Mouse (Mus musculus): ENCODE data around the gene Spaca4. TPM values are rescaled to one million over a fixed set of nuclear protein-coding genes. Genes with fewer than 3 reads are reported as not detected.

The Spaca4 gene
- not detected in 2 replicates for polyA plus RNA-seq (2015; fragmentation: Nextera tagmentation; extraction: Ambion mirVana)

- Histone ChIP-seq H3K36me3 (ENCODE audit: insufficient read depth, low read length) (peaks cover 64% of the 10 kb centered on the region), H3K4me2 (replicated peaks; ENCODE audit: low read depth, low read length) (no peak within 1 kb of the TSS), H3K9me3 (ENCODE audit: low read length) (no peaks in the 10 kb centered on the region), H3K27me3 (ENCODE audit: insufficient read depth, low read length) (no peaks in the 10 kb centered on the region), H3K4me1 (ENCODE audit: insufficient read depth, low read length) (peaks cover 6% of the 10 kb centered on the region), H3K27ac (ENCODE audit: low read length) (no peak within 1 kb of the TSS), H3K9ac (replicated peaks; ENCODE audit: low read length) (no peak within 1 kb of the TSS), H3K4me3 (ENCODE audit: low read length) (no peak within 1 kb of the TSS)
- 90% methylated on average over 11 of the region's 11 CpGs for WGBS
- no peak for ATAC-seq (ENCODE audit: low FRiP score, low TSS enrichment)
Observed at GRCm38 (mm10) chr7:45725713-45726112, at the start of gene Spaca4. Gene Spaca4 (minus strand): TSS chr7:45725813.

- ATAC-seq (ENCODE audit: low FRiP score, low TSS enrichment), result no peak
Observed at GRCm38 (mm10) chr7:45775237-45775636, 49.6 kb upstream of the Spaca4 start.

GRCm38 (mm10) chr7:45771101-45771500 is 45.5 kb upstream of the Spaca4 start:
- Histone ChIP-seq H3K4me2 (replicated peaks; ENCODE audit: low read depth, low read length) (no peak overlapping the region), H3K9me3 (ENCODE audit: low read length) (no peaks in the 10 kb centered on the region), H3K9ac (replicated peaks; ENCODE audit: low read length) (no peak overlapping the region), H3K27ac (ENCODE audit: low read length) (no peak overlapping the region), H3K4me1 (ENCODE audit: insufficient read depth, low read length) (no peaks in the 10 kb centered on the region), H3K4me3 (ENCODE audit: low read length) (no peak overlapping the region), H3K36me3 (ENCODE audit: insufficient read depth, low read length) (no peaks in the 10 kb centered on the region), H3K27me3 (ENCODE audit: insufficient read depth, low read length) (no peaks in the 10 kb centered on the region)
- 71% methylated on average over 4 of the region's 4 CpGs for WGBS
- ATAC-seq (ENCODE audit: low FRiP score, low TSS enrichment), result no peak

More at GRCm38 (mm10) chr7:45775237-45775636, 49.6 kb upstream of the Spaca4 start:
- Histone ChIP-seq H3K9ac (replicated peaks; ENCODE audit: low read length) (no peak overlapping the region), H3K4me2 (replicated peaks; ENCODE audit: low read depth, low read length) (no peak overlapping the region), H3K4me3 (ENCODE audit: low read length) (no peak overlapping the region), H3K27me3 (ENCODE audit: insufficient read depth, low read length) (no peaks in the 10 kb centered on the region), H3K36me3 (ENCODE audit: insufficient read depth, low read length) (no peaks in the 10 kb centered on the region), H3K4me1 (ENCODE audit: insufficient read depth, low read length) (peaks cover 7% of the 10 kb centered on the region), H3K27ac (ENCODE audit: low read length) (no peak overlapping the region), H3K9me3 (ENCODE audit: low read length) (no peaks in the 10 kb centered on the region)
- WGBS, result 56% methylated on average over 7 of the region's 7 CpGs

GRCm38 (mm10) chr7:45770427-45771082 is 44.9 kb upstream of the Spaca4 start:
- Histone ChIP-seq H3K9me3 (ENCODE audit: low read length) (no peaks in the 10 kb centered on the region), H3K36me3 (ENCODE audit: insufficient read depth, low read length) (no peaks in the 10 kb centered on the region), H3K27me3 (ENCODE audit: insufficient read depth, low read length) (no peaks in the 10 kb centered on the region), H3K4me3 (ENCODE audit: low read length) (no peak overlapping the region), H3K27ac (ENCODE audit: low read length) (no peak overlapping the region), H3K9ac (replicated peaks; ENCODE audit: low read length) (no peak overlapping the region), H3K4me1 (ENCODE audit: insufficient read depth, low read length) (no peaks in the 10 kb centered on the region), H3K4me2 (replicated peaks; ENCODE audit: low read depth, low read length) (no peak overlapping the region)
- ATAC-seq (ENCODE audit: low FRiP score, low TSS enrichment), result peak; percentile 57; the same call in 1 of the 2 replicates
- 59% methylated on average over 8 of the region's 8 CpGs for WGBS

- ATAC-seq (ENCODE audit: low FRiP score, low TSS enrichment), result no peak
- Histone ChIP-seq H3K4me3 (ENCODE audit: low read length) (no peak overlapping the region), H3K4me1 (ENCODE audit: insufficient read depth, low read length) (no peaks in the 10 kb centered on the region), H3K9ac (replicated peaks; ENCODE audit: low read length) (no peak overlapping the region), H3K9me3 (ENCODE audit: low read length) (no peaks in the 10 kb centered on the region), H3K36me3 (ENCODE audit: insufficient read depth, low read length) (no peaks in the 10 kb centered on the region), H3K27me3 (ENCODE audit: insufficient read depth, low read length) (no peaks in the 10 kb centered on the region), H3K4me2 (replicated peaks; ENCODE audit: low read depth, low read length) (no peak overlapping the region), H3K27ac (ENCODE audit: low read length) (no peak overlapping the region)
- 97% methylated on average over 6 of the region's 6 CpGs for WGBS
Observed at GRCm38 (mm10) chr7:45767500-45767899, 41.9 kb upstream of the Spaca4 start.

- no peaks in the 10 kb centered on the region for H3K9me3 ChIP-seq (ENCODE audit: low read length)
- WGBS, result 43% methylated on average over 6 of the region's 8 CpGs
- H3K4me3 ChIP-seq (ENCODE audit: low read length), result no peak overlapping the region
- no peaks in the 10 kb centered on the region for H3K27me3 ChIP-seq (ENCODE audit: insufficient read depth, low read length)
- no peaks in the 10 kb centered on the region for H3K36me3 ChIP-seq (ENCODE audit: insufficient read depth, low read length)
- no peak overlapping the region for H3K4me2 ChIP-seq (replicated peaks; ENCODE audit: low read depth, low read length)
- no peak overlapping the region for H3K9ac ChIP-seq (replicated peaks; ENCODE audit: low read length)
- H3K27ac ChIP-seq (ENCODE audit: low read length), result no peak overlapping the region
- H3K4me1 ChIP-seq (ENCODE audit: insufficient read depth, low read length), result no peaks in the 10 kb centered on the region
- 0 out of 2 replicates have a peak, but pooled peaks have one; percentile 12 for ATAC-seq (ENCODE audit: low FRiP score, low TSS enrichment)
Observed at GRCm38 (mm10) chr7:45766764-45767163, 41.2 kb upstream of the Spaca4 start.

GRCm38 (mm10) chr7:45765995-45766394 is 40.4 kb upstream of the Spaca4 start:
- H3K4me1 ChIP-seq (ENCODE audit: insufficient read depth, low read length), result no peaks in the 10 kb centered on the region
- no peak overlapping the region for H3K4me2 ChIP-seq (replicated peaks; ENCODE audit: low read depth, low read length)
- H3K9me3 ChIP-seq (ENCODE audit: low read length), result no peaks in the 10 kb centered on the region
- 51% methylated on average over 8 of the region's 8 CpGs for WGBS
- H3K4me3 ChIP-seq (ENCODE audit: low read length), result no peak overlapping the region
- no peak overlapping the region for H3K9ac ChIP-seq (replicated peaks; ENCODE audit: low read length)
- no peaks in the 10 kb centered on the region for H3K36me3 ChIP-seq (ENCODE audit: insufficient read depth, low read length)
- no peak for ATAC-seq (ENCODE audit: low FRiP score, low TSS enrichment)
- H3K27me3 ChIP-seq (ENCODE audit: insufficient read depth, low read length), result no peaks in the 10 kb centered on the region
- no peak overlapping the region for H3K27ac ChIP-seq (ENCODE audit: low read length)

GRCm38 (mm10) chr7:45760151-45760550 is 34.5 kb upstream of the Spaca4 start:
- Histone ChIP-seq H3K4me1 (ENCODE audit: insufficient read depth, low read length) (peaks cover 5% of the 10 kb centered on the region; the same call in 1 of the 2 replicates), H3K4me3 (ENCODE audit: low read length) (no peak overlapping the region), H3K27ac (ENCODE audit: low read length) (no peak overlapping the region), H3K36me3 (ENCODE audit: insufficient read depth, low read length) (no peaks in the 10 kb centered on the region), H3K9me3 (ENCODE audit: low read length) (no peaks in the 10 kb centered on the region), H3K4me2 (replicated peaks; ENCODE audit: low read depth, low read length) (no peak overlapping the region), H3K27me3 (ENCODE audit: insufficient read depth, low read length) (peaks cover 21% of the 10 kb centered on the region), H3K9ac (replicated peaks; ENCODE audit: low read length) (no peak overlapping the region)
- ATAC-seq (ENCODE audit: low FRiP score, low TSS enrichment), result 0 out of 2 replicates have a peak, but pooled peaks have one; percentile 9
- WGBS, result 65% methylated on average over 5 of the region's 5 CpGs

- peak overlapping the region; percentile 30 for H3K4me3 ChIP-seq (ENCODE audit: low read length)
- peaks cover 21% of the 10 kb centered on the region for H3K27me3 ChIP-seq (ENCODE audit: insufficient read depth, low read length)
- H3K27ac ChIP-seq (ENCODE audit: low read length), result no peak overlapping the region
- ATAC-seq (ENCODE audit: low FRiP score, low TSS enrichment), result peak; percentile 92
- 3% methylated on average over 27 of the region's 27 CpGs for WGBS
- no peaks in the 10 kb centered on the region for H3K9me3 ChIP-seq (ENCODE audit: low read length)
- H3K4me2 ChIP-seq (replicated peaks; ENCODE audit: low read depth, low read length), result peak overlapping the region; percentile 53
- H3K9ac ChIP-seq (replicated peaks; ENCODE audit: low read length), result peak overlapping the region; percentile 54
- peaks cover 5% of the 10 kb centered on the region; the same call in 1 of the 2 replicates for H3K4me1 ChIP-seq (ENCODE audit: insufficient read depth, low read length)
- no peaks in the 10 kb centered on the region for H3K36me3 ChIP-seq (ENCODE audit: insufficient read depth, low read length)
Observed at GRCm38 (mm10) chr7:45759400-45759799, 33.8 kb upstream of the Spaca4 start.

- Histone ChIP-seq H3K4me1 (ENCODE audit: insufficient read depth, low read length) (peaks cover 5% of the 10 kb centered on the region; the same call in 1 of the 2 replicates), H3K4me3 (ENCODE audit: low read length) (no peak overlapping the region), H3K27ac (ENCODE audit: low read length) (no peak overlapping the region), H3K4me2 (replicated peaks; ENCODE audit: low read depth, low read length) (no peak overlapping the region), H3K9ac (replicated peaks; ENCODE audit: low read length) (no peak overlapping the region), H3K36me3 (ENCODE audit: insufficient read depth, low read length) (no peaks in the 10 kb centered on the region), H3K9me3 (ENCODE audit: low read length) (no peaks in the 10 kb centered on the region), H3K27me3 (ENCODE audit: insufficient read depth, low read length) (peaks cover 21% of the 10 kb centered on the region)
- ATAC-seq (ENCODE audit: low FRiP score, low TSS enrichment), result no peak
- WGBS, result 55% methylated on average over 6 of the region's 6 CpGs
Observed at GRCm38 (mm10) chr7:45755703-45756102, 30.1 kb upstream of the Spaca4 start.
